34 mouse cellular contexts compared by ENCODE assay signal in genomic region chr12:70635997-70636396, GRCm38 (mm10).
"Had no signal": no experiment of that assay in that cellular context is flagged by ENCODE, and none has a peak within 500 bp of the region (broad histone marks: within the 10 kb centered on the region; RNA-seq: fewer than 3 reads in every experiment).

No protein-coding gene starts in this region.

- H3K4me3 ChIP-seq: heart, adult 2 months; heart, embryonic 10.5 days; heart, embryonic 12.5 days; heart, embryonic 13.5 days; heart, embryonic 15.5 days; hindbrain, embryonic 10.5 days; hindbrain, embryonic 12.5 days; hindbrain, embryonic 13.5 days; hindbrain, embryonic 15.5 days; intestine, embryonic 15.5 days; kidney, embryonic 15.5 days; layer of hippocampus, adult 2 months had no signal

- H3K4me2 ChIP-seq: heart, embryonic 11.5 days; heart, embryonic 12.5 days; heart, embryonic 13.5 days; heart, embryonic 15.5 days; hindbrain, embryonic 12.5 days; hindbrain, embryonic 13.5 days; hindbrain, embryonic 14.5 days; hindbrain, embryonic 15.5 days; intestine, embryonic 15.5 days; kidney, embryonic 15.5 days had no signal

- H3K27me3 ChIP-seq: heart, embryonic 12.5 days; heart, embryonic 13.5 days; hindbrain, embryonic 13.5 days; hindbrain, embryonic 15.5 days; intestine, embryonic 15.5 days had no signal

- H3K36me3 ChIP-seq: heart, embryonic 10.5 days; heart, embryonic 12.5 days; heart, embryonic 13.5 days; heart, embryonic 15.5 days; hindbrain, embryonic 10.5 days; hindbrain, embryonic 12.5 days; hindbrain, embryonic 13.5 days; hindbrain, embryonic 15.5 days; intestine, embryonic 15.5 days; kidney, embryonic 15.5 days had no signal

- H3K27ac ChIP-seq: heart, adult 2 months; heart, embryonic 10.5 days; heart, embryonic 13.5 days; heart, embryonic 15.5 days; hindbrain, embryonic 10.5 days; hindbrain, embryonic 12.5 days; hindbrain, embryonic 13.5 days; hindbrain, embryonic 14.5 days; hindbrain, embryonic 15.5 days; hindbrain, postnatal 0 days; intestine, embryonic 15.5 days; kidney, embryonic 15.5 days; kidney, postnatal 0 days; layer of hippocampus, adult 2 months had no signal

- DNase-seq: heart, adult 2 months; heart, postnatal 10 days; heart, postnatal 14 days; heart, postnatal 36 days; kidney, adult 11 months; kidney, adult 18-20 months; kidney, adult 2 months; kidney, adult 8-10 months; kidney, adult 9 months; kidney, postnatal 10 days; kidney, postnatal 14 days; kidney, postnatal 25 days; kidney, postnatal 36 days; kidney, postnatal 4 days; layer of hippocampus, adult 9-11 months; layer of hippocampus, postnatal 36 days had no signal

- ATAC-seq: hindbrain, embryonic 16.5 days; hindbrain, postnatal 0 days; inflammation-experienced regulatory T-cells, adult 6 months; intestine, embryonic 15.5 days; intestine, postnatal 0 days had no signal

- H3K4me1 ChIP-seq: hindbrain, embryonic 12.5 days; hindbrain, embryonic 13.5 days; hindbrain, embryonic 15.5 days had no signal

- H3K9ac ChIP-seq: heart, embryonic 12.5 days; heart, embryonic 13.5 days; heart, embryonic 15.5 days; hindbrain, embryonic 12.5 days; hindbrain, embryonic 13.5 days; hindbrain, embryonic 14.5 days; hindbrain, embryonic 15.5 days; intestine, embryonic 15.5 days; kidney, embryonic 15.5 days had no signal

- H3K9me3 ChIP-seq: heart, embryonic 10.5 days; heart, embryonic 12.5 days; heart, embryonic 13.5 days; heart, embryonic 15.5 days; hindbrain, embryonic 10.5 days; hindbrain, embryonic 12.5 days; hindbrain, embryonic 13.5 days; hindbrain, embryonic 15.5 days; intestine, embryonic 15.5 days; kidney, embryonic 15.5 days had no signal
